Mouse (Mus musculus): Measurements from ENCODE around the gene Smim22. TPM values are rescaled to one million over a fixed set of nuclear protein-coding genes. Genes with fewer than 3 reads are reported as not detected.

Smim22 gene
- polyA plus RNA-seq, 1 experiment from 2014 or later, result 4.8 TPM

GRCm38 (mm10) chr16:4969055-4969843, 37.8 kb upstream of the Smim22 start:
- no peak overlapping the region for H3K27ac ChIP-seq (ENCODE audit: low read depth, low read length)
- no peak overlapping the region for H3K4me3 ChIP-seq (ENCODE audit: low read depth, low read length)
- no peak overlapping the region for H3K4me2 ChIP-seq
- WGBS, result 51% methylated on average over 5 of the region's 5 CpGs
- H3K9ac ChIP-seq (ENCODE audit: low read depth, low read length), result no peak overlapping the region
- no peaks in the 10 kb centered on the region for H3K36me3 ChIP-seq (ENCODE audit: control insufficient read depth, insufficient read depth, low read length)
- ATAC-seq (replicated peaks; ENCODE audit: low FRiP score) (no peak), DNase-seq (ENCODE audit: low spot score) (no peak)
- 0 out of 2 replicates have a peak, but pooled peaks cover 4% of the 10 kb centered on the region for H3K4me1 ChIP-seq (replicated peaks; ENCODE audit: control insufficient read depth, insufficient read depth, low read length)
- H3K27me3 ChIP-seq (replicated peaks; ENCODE audit: control insufficient read depth, insufficient read depth, low read length), result no peaks in the 10 kb centered on the region
- no peaks in the 10 kb centered on the region for H3K9me3 ChIP-seq (ENCODE audit: control insufficient read depth, low read length)

- DNase-seq (ENCODE audit: low spot score), result no peak
- no peaks in the 10 kb centered on the region for H3K4me1 ChIP-seq (replicated peaks; ENCODE audit: control insufficient read depth, insufficient read depth, low read length)
- no peak overlapping the region for H3K27ac ChIP-seq (ENCODE audit: low read depth, low read length)
- H3K4me2 ChIP-seq, result no peak overlapping the region
- no peaks in the 10 kb centered on the region for H3K36me3 ChIP-seq (ENCODE audit: control insufficient read depth, insufficient read depth, low read length)
- no peak overlapping the region for H3K4me3 ChIP-seq (ENCODE audit: low read depth, low read length)
- no peak overlapping the region for H3K9ac ChIP-seq (ENCODE audit: low read depth, low read length)
- no peaks in the 10 kb centered on the region for H3K27me3 ChIP-seq (replicated peaks; ENCODE audit: control insufficient read depth, insufficient read depth, low read length)
- 38% methylated on average over 4 of the region's 4 CpGs for WGBS
- no peak for ATAC-seq (replicated peaks; ENCODE audit: low FRiP score)
- no peaks in the 10 kb centered on the region for H3K9me3 ChIP-seq (ENCODE audit: control insufficient read depth, low read length)
Observed at GRCm38 (mm10) chr16:4971626-4972025, 35.5 kb upstream of the Smim22 start.

- Histone ChIP-seq H3K9ac (ENCODE audit: low read depth, low read length) (no peak overlapping the region), H3K4me2 (no peak overlapping the region), H3K27me3 (replicated peaks; ENCODE audit: control insufficient read depth, insufficient read depth, low read length) (no peaks in the 10 kb centered on the region), H3K4me1 (replicated peaks; ENCODE audit: control insufficient read depth, insufficient read depth, low read length) (no peaks in the 10 kb centered on the region; the same call in 1 of the 2 replicates), H3K27ac (ENCODE audit: low read depth, low read length) (no peak overlapping the region), H3K36me3 (ENCODE audit: control insufficient read depth, insufficient read depth, low read length) (no peaks in the 10 kb centered on the region), H3K9me3 (ENCODE audit: control insufficient read depth, low read length) (no peaks in the 10 kb centered on the region), H3K4me3 (ENCODE audit: low read depth, low read length) (no peak overlapping the region)
- 87% methylated on average over 5 of the region's 5 CpGs for WGBS
- no peak for ATAC-seq (replicated peaks; ENCODE audit: low FRiP score)
- DNase-seq (ENCODE audit: low spot score), result no peak
Observed at GRCm38 (mm10) chr16:4974521-4974920, 32.6 kb upstream of the Smim22 start.

GRCm38 (mm10) chr16:4976180-4976579, 30.9 kb upstream of the Smim22 start:
- no peak overlapping the region for H3K4me2 ChIP-seq
- H3K4me3 ChIP-seq (ENCODE audit: low read depth, low read length), result no peak overlapping the region
- H3K9me3 ChIP-seq (ENCODE audit: control insufficient read depth, low read length), result no peaks in the 10 kb centered on the region
- WGBS, result 60% methylated on average over 2 of the region's 2 CpGs
- no peaks in the 10 kb centered on the region for H3K36me3 ChIP-seq (ENCODE audit: control insufficient read depth, insufficient read depth, low read length)
- no peak for DNase-seq (ENCODE audit: low spot score)
- no peak overlapping the region for H3K9ac ChIP-seq (ENCODE audit: low read depth, low read length)
- H3K27ac ChIP-seq (ENCODE audit: low read depth, low read length), result no peak overlapping the region
- H3K27me3 ChIP-seq (replicated peaks; ENCODE audit: control insufficient read depth, insufficient read depth, low read length), result no peaks in the 10 kb centered on the region
- no peak for ATAC-seq (replicated peaks; ENCODE audit: low FRiP score)
- no peaks in the 10 kb centered on the region; the same call in 1 of the 2 replicates for H3K4me1 ChIP-seq (replicated peaks; ENCODE audit: control insufficient read depth, insufficient read depth, low read length)

- Histone ChIP-seq H3K4me1 (replicated peaks; ENCODE audit: control insufficient read depth, insufficient read depth, low read length) (no peaks in the 10 kb centered on the region; the same call in 1 of the 2 replicates), H3K27me3 (replicated peaks; ENCODE audit: control insufficient read depth, insufficient read depth, low read length) (no peaks in the 10 kb centered on the region), H3K9me3 (ENCODE audit: control insufficient read depth, low read length) (no peaks in the 10 kb centered on the region), H3K9ac (ENCODE audit: low read depth, low read length) (no peak overlapping the region), H3K36me3 (ENCODE audit: control insufficient read depth, insufficient read depth, low read length) (no peaks in the 10 kb centered on the region), H3K27ac (ENCODE audit: low read depth, low read length) (no peak overlapping the region), H3K4me3 (ENCODE audit: low read depth, low read length) (no peak overlapping the region), H3K4me2 (no peak overlapping the region)
- 59% methylated on average over 5 of the region's 5 CpGs for WGBS
- no peak for DNase-seq (ENCODE audit: low spot score)
- no peak; the same call in 1 of the 2 replicates for ATAC-seq (replicated peaks; ENCODE audit: low FRiP score)
Observed at GRCm38 (mm10) chr16:4978275-4979051, 28.6 kb upstream of the Smim22 start.

GRCm38 (mm10) chr16:4979755-4980380, 27.2 kb upstream of the Smim22 start:
- 70% methylated on average over 4 of the region's 4 CpGs for WGBS
- Histone ChIP-seq H3K9ac (ENCODE audit: low read depth, low read length) (no peak overlapping the region), H3K27me3 (replicated peaks; ENCODE audit: control insufficient read depth, insufficient read depth, low read length) (no peaks in the 10 kb centered on the region), H3K4me1 (replicated peaks; ENCODE audit: control insufficient read depth, insufficient read depth, low read length) (no peaks in the 10 kb centered on the region; the same call in 1 of the 2 replicates), H3K9me3 (ENCODE audit: control insufficient read depth, low read length) (no peaks in the 10 kb centered on the region), H3K4me2 (no peak overlapping the region), H3K27ac (ENCODE audit: low read depth, low read length) (no peak overlapping the region), H3K36me3 (ENCODE audit: control insufficient read depth, insufficient read depth, low read length) (no peaks in the 10 kb centered on the region), H3K4me3 (ENCODE audit: low read depth, low read length) (no peak overlapping the region)
- ATAC-seq (replicated peaks; ENCODE audit: low FRiP score) (peak; percentile 63), DNase-seq (ENCODE audit: low spot score) (no peak)

- no peaks in the 10 kb centered on the region for H3K4me1 ChIP-seq (replicated peaks; ENCODE audit: control insufficient read depth, insufficient read depth, low read length)
- H3K4me3 ChIP-seq (ENCODE audit: low read depth, low read length), result no peak overlapping the region
- DNase-seq (ENCODE audit: low spot score) (no peak), ATAC-seq (replicated peaks; ENCODE audit: low FRiP score) (no peak)
- no peaks in the 10 kb centered on the region for H3K36me3 ChIP-seq (ENCODE audit: control insufficient read depth, insufficient read depth, low read length)
- H3K4me2 ChIP-seq, result no peak overlapping the region
- WGBS, result 89% methylated on average over 12 of the region's 12 CpGs
- no peaks in the 10 kb centered on the region for H3K27me3 ChIP-seq (replicated peaks; ENCODE audit: control insufficient read depth, insufficient read depth, low read length)
- no peaks in the 10 kb centered on the region for H3K9me3 ChIP-seq (ENCODE audit: control insufficient read depth, low read length)
- no peak overlapping the region for H3K27ac ChIP-seq (ENCODE audit: low read depth, low read length)
- no peak overlapping the region for H3K9ac ChIP-seq (ENCODE audit: low read depth, low read length)
Observed at GRCm38 (mm10) chr16:4984717-4985116, 22.4 kb upstream of the Smim22 start.

- H3K27ac ChIP-seq (ENCODE audit: low read depth, low read length), result no peak overlapping the region
- no peak overlapping the region for H3K4me3 ChIP-seq (ENCODE audit: low read depth, low read length)
- WGBS, result 84% methylated on average over 4 of the region's 4 CpGs
- H3K36me3 ChIP-seq (ENCODE audit: control insufficient read depth, insufficient read depth, low read length), result no peaks in the 10 kb centered on the region
- H3K4me1 ChIP-seq (replicated peaks; ENCODE audit: control insufficient read depth, insufficient read depth, low read length), result 0 out of 2 replicates have a peak, but pooled peaks cover 2% of the 10 kb centered on the region
- H3K4me2 ChIP-seq, result no peak overlapping the region
- ATAC-seq (replicated peaks; ENCODE audit: low FRiP score), result no peak
- H3K27me3 ChIP-seq (replicated peaks; ENCODE audit: control insufficient read depth, insufficient read depth, low read length), result no peaks in the 10 kb centered on the region
- H3K9me3 ChIP-seq (ENCODE audit: control insufficient read depth, low read length), result no peaks in the 10 kb centered on the region
- no peak overlapping the region for H3K9ac ChIP-seq (ENCODE audit: low read depth, low read length)
- DNase-seq (ENCODE audit: low spot score), result no peak
Observed at GRCm38 (mm10) chr16:4993276-4993675, 13.8 kb upstream of the Smim22 start.
